Mouse (Mus musculus): ENCODE results near the gene Slc1a5. TPM values are rescaled to one million over a fixed set of nuclear protein-coding genes. Genes with fewer than 3 reads are reported as not detected.

Slc1a5 gene
- polyA plus RNA-seq, 1 experiment from 2014 or later, result 9.6 TPM

GRCm38 (mm10) chr7:16812505-16812904 is 31.4 kb downstream of the Slc1a5 start:
- Histone ChIP-seq H3K9ac (ENCODE audit: low read depth, low read length) (no peak overlapping the region), H3K4me1 (ENCODE audit: control insufficient read depth, insufficient read depth, low read depth, low read length) (peaks cover 30% of the 10 kb centered on the region), H3K4me3 (ENCODE audit: low read length) (no peak overlapping the region), H3K27ac (ENCODE audit: low read depth, low read length) (no peak overlapping the region), H3K4me2 (ENCODE audit: low read length) (no peak overlapping the region), H3K27me3 (replicated peaks; ENCODE audit: control insufficient read depth, insufficient read depth, low read length) (no peaks in the 10 kb centered on the region), H3K9me3 (ENCODE audit: control insufficient read depth, low read length) (no peaks in the 10 kb centered on the region), H3K36me3 (ENCODE audit: control insufficient read depth, insufficient read depth, low read length) (peaks cover 5% of the 10 kb centered on the region; the same call in 1 of the 2 replicates)
- no peak for ATAC-seq
- 66% methylated on average over 2 of the region's 2 CpGs for WGBS

DNA sequence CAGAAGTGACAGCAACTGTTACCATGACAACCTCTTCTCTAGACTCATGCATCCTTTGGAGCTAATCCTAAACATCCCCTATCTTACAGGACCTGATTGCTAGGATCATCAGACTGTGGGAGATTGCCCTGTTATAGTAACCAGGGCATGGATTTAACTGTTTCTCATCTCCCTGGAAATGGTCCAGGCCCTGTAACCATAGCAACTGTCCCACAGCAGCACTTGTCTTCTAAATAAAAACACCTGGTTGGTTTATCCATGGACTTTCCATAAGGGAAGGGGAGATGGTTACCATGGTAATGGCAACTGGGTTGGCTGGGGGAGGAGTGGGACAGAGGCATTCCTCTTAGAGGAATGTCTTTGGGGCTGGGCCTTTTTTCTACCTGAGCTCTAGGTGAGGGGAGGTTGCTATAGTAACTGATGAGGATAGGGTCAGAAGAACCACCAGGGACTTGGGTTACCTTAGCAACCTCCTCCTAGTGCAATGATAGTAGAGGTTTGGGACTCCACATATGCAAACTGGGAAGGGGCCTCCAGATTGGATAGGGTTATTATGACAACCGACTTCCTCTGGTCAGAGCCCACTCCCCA is 34.3 kb downstream of the Slc1a5 start, which contains the start of gene Strn4:
Gene Strn4, plus strand, starts transcription at position 539 of the 591 bp plus-strand sequence.
- ATAC-seq, result peak; percentile 83
- WGBS, result 0% methylated on average over 1 of the region's 1 CpGs
- H3K9me3 ChIP-seq (ENCODE audit: control insufficient read depth, low read length), result no peaks in the 10 kb centered on the region
- no peaks in the 10 kb centered on the region for H3K27me3 ChIP-seq (replicated peaks; ENCODE audit: control insufficient read depth, insufficient read depth, low read length)
- peak within 1 kb of the TSS; percentile 83 for H3K4me2 ChIP-seq (ENCODE audit: low read length)
- H3K36me3 ChIP-seq (ENCODE audit: control insufficient read depth, insufficient read depth, low read length), result no peaks in the 10 kb centered on the region
- peak within 1 kb of the TSS; percentile 82 for H3K4me3 ChIP-seq (ENCODE audit: low read length)
- peak within 1 kb of the TSS; percentile 99 for H3K27ac ChIP-seq (ENCODE audit: low read depth, low read length)
- H3K9ac ChIP-seq (ENCODE audit: low read depth, low read length), result peak within 1 kb of the TSS; percentile 99
- peaks cover 55% of the 10 kb centered on the region for H3K4me1 ChIP-seq (ENCODE audit: control insufficient read depth, insufficient read depth, low read depth, low read length)

DNA sequence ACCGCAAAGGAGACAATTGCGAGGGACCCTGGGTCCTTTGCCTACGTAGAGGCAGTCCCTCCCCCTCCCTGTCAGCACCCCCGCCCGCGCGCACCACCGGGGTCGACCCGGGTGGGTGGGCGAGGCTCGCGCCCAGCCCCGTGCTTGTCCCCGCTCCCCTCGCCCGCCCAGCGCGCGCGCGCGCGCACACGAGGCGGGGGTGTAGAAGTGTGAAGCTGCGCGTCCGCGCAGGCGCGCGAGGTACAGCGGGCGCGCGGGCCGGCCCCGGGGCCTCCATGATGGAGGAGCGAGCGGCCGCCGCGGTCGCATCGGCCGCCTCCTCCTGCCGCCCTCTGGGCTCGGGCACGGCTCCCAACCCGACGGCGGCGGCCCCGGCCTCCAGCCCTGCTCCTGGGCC is 34.9 kb downstream of the Slc1a5 start:
- H3K4me2 ChIP-seq (ENCODE audit: low read length), result peak overlapping the region; percentile 83
- ATAC-seq, result peak; percentile 66
- H3K9me3 ChIP-seq (ENCODE audit: control insufficient read depth, low read length), result no peaks in the 10 kb centered on the region
- WGBS, result under 1% methylated on average over 46 of the region's 55 CpGs
- H3K4me1 ChIP-seq (ENCODE audit: control insufficient read depth, insufficient read depth, low read depth, low read length), result peaks cover 61% of the 10 kb centered on the region
- no peaks in the 10 kb centered on the region for H3K27me3 ChIP-seq (replicated peaks; ENCODE audit: control insufficient read depth, insufficient read depth, low read length)
- H3K9ac ChIP-seq (ENCODE audit: low read depth, low read length), result peak overlapping the region; percentile 99
- H3K4me3 ChIP-seq (ENCODE audit: low read length), result peak overlapping the region; percentile 82
- peak overlapping the region; percentile 99 for H3K27ac ChIP-seq (ENCODE audit: low read depth, low read length)
- H3K36me3 ChIP-seq (ENCODE audit: control insufficient read depth, insufficient read depth, low read length), result no peaks in the 10 kb centered on the region

- no peaks in the 10 kb centered on the region for H3K9me3 ChIP-seq (ENCODE audit: control insufficient read depth, low read length)
- peak within 1 kb of the TSS; percentile 83 for H3K4me2 ChIP-seq (ENCODE audit: low read length)
- 1% methylated on average over 29 of the region's 64 CpGs for WGBS
- ATAC-seq, result peak; percentile 34
- peaks cover 61% of the 10 kb centered on the region for H3K4me1 ChIP-seq (ENCODE audit: control insufficient read depth, insufficient read depth, low read depth, low read length)
- no peaks in the 10 kb centered on the region for H3K27me3 ChIP-seq (replicated peaks; ENCODE audit: control insufficient read depth, insufficient read depth, low read length)
- H3K36me3 ChIP-seq (ENCODE audit: control insufficient read depth, insufficient read depth, low read length), result no peaks in the 10 kb centered on the region
- peak within 1 kb of the TSS; percentile 99 for H3K9ac ChIP-seq (ENCODE audit: low read depth, low read length)
- H3K27ac ChIP-seq (ENCODE audit: low read depth, low read length), result peak within 1 kb of the TSS; percentile 99
- H3K4me3 ChIP-seq (ENCODE audit: low read length), result peak within 1 kb of the TSS; percentile 82
These were observed 35.5 kb downstream of the Slc1a5 start, which contains the start of gene Fkrp for GRCm38 (mm10) chr7:16816475-16817122. Gene Fkrp, minus strand, starts transcription at chr7:16816732.

DNA sequence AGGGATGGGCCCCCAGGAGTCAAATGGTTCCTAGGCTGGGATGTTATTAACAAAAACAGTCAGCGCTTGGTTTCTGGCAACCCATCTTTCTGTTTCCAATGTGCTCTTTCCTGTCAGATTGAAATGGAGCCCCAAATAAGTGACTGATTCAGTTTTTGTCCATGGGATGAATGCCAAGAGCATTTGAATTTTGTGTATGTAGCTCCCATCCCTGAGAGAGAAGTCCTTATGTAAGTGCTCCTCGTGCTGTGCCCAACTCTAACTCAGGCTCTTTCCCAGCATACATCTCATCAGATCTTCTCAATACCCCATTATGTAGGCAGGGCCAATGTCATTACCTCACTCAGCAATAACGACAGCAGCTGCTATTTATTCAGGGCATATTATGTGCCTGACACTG is 36.6 kb downstream of the Slc1a5 start:
- peaks cover 64% of the 10 kb centered on the region for H3K4me1 ChIP-seq (ENCODE audit: control insufficient read depth, insufficient read depth, low read depth, low read length)
- H3K4me3 ChIP-seq (ENCODE audit: low read length), result peak overlapping the region; percentile 82
- no peaks in the 10 kb centered on the region for H3K36me3 ChIP-seq (ENCODE audit: control insufficient read depth, insufficient read depth, low read length)
- H3K9ac ChIP-seq (ENCODE audit: low read depth, low read length), result peak overlapping the region; percentile 99
- H3K4me2 ChIP-seq (ENCODE audit: low read length), result peak overlapping the region; percentile 83
- H3K27me3 ChIP-seq (replicated peaks; ENCODE audit: control insufficient read depth, insufficient read depth, low read length), result no peaks in the 10 kb centered on the region
- WGBS, result 27% methylated on average over 3 of the region's 3 CpGs
- H3K27ac ChIP-seq (ENCODE audit: low read depth, low read length), result peak overlapping the region; percentile 99; the same call in 1 of the 2 replicates
- no peak for ATAC-seq
- H3K9me3 ChIP-seq (ENCODE audit: control insufficient read depth, low read length), result no peaks in the 10 kb centered on the region

DNA sequence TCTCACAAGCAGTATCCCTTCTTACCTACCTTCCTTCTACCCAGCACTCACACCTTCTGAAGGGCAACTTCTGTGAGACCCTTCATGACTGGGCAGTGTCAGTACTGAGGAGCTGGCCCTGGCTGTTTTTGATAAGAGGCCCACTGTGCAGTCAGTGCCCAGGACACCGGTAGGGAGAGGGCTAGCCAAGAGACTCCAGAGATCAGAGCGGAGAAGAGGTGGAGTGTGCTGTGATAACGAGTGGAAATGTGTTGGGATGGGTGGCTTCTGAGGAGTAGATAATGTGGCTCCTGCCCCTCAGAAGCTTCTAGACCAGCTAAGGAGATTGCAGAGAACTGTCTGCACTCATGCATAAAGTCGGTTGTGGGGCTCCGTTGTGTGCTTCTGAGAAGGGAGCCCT is 38.7 kb downstream of the Slc1a5 start:
- ATAC-seq, result no peak
- H3K4me1 ChIP-seq (ENCODE audit: control insufficient read depth, insufficient read depth, low read depth, low read length), result peaks cover 64% of the 10 kb centered on the region
- no peaks in the 10 kb centered on the region for H3K27me3 ChIP-seq (replicated peaks; ENCODE audit: control insufficient read depth, insufficient read depth, low read length)
- H3K9ac ChIP-seq (ENCODE audit: low read depth, low read length), result peak overlapping the region; percentile 18; the same call in 1 of the 2 replicates
- peaks cover 3% of the 10 kb centered on the region; the same call in 1 of the 2 replicates for H3K36me3 ChIP-seq (ENCODE audit: control insufficient read depth, insufficient read depth, low read length)
- peak overlapping the region; percentile 14; the same call in 1 of the 2 replicates for H3K4me2 ChIP-seq (ENCODE audit: low read length)
- no peak overlapping the region for H3K27ac ChIP-seq (ENCODE audit: low read depth, low read length)
- no peak overlapping the region for H3K4me3 ChIP-seq (ENCODE audit: low read length)
- WGBS, result 73% methylated on average over 5 of the region's 5 CpGs
- no peaks in the 10 kb centered on the region for H3K9me3 ChIP-seq (ENCODE audit: control insufficient read depth, low read length)

GRCm38 (mm10) chr7:16820271-16820763 is 39.2 kb downstream of the Slc1a5 start:
- 69% methylated on average over 5 of the region's 5 CpGs for WGBS
- H3K36me3 ChIP-seq (ENCODE audit: control insufficient read depth, insufficient read depth, low read length), result peaks cover 5% of the 10 kb centered on the region
- peaks cover 59% of the 10 kb centered on the region for H3K4me1 ChIP-seq (ENCODE audit: control insufficient read depth, insufficient read depth, low read depth, low read length)

GRCm38 (mm10) chr7:16821091-16821490 is 40.0 kb downstream of the Slc1a5 start:
- H3K27me3 ChIP-seq (replicated peaks; ENCODE audit: control insufficient read depth, insufficient read depth, low read length), result no peaks in the 10 kb centered on the region
- no peak for ATAC-seq
- 38% methylated on average over 3 of the region's 3 CpGs for WGBS
- peak overlapping the region; percentile 6; the same call in 1 of the 2 replicates for H3K4me2 ChIP-seq (ENCODE audit: low read length)
- no peak overlapping the region for H3K4me3 ChIP-seq (ENCODE audit: low read length)
- H3K9ac ChIP-seq (ENCODE audit: low read depth, low read length), result no peak overlapping the region; the same call in 1 of the 2 replicates
- peaks cover 53% of the 10 kb centered on the region for H3K4me1 ChIP-seq (ENCODE audit: control insufficient read depth, insufficient read depth, low read depth, low read length)
- no peaks in the 10 kb centered on the region for H3K9me3 ChIP-seq (ENCODE audit: control insufficient read depth, low read length)
- H3K27ac ChIP-seq (ENCODE audit: low read depth, low read length), result no peak overlapping the region
- peaks cover 12% of the 10 kb centered on the region for H3K36me3 ChIP-seq (ENCODE audit: control insufficient read depth, insufficient read depth, low read length)

More at GRCm38 (mm10) chr7:16820271-16820763, 39.2 kb downstream of the Slc1a5 start:
- Histone ChIP-seq H3K9ac (ENCODE audit: low read depth, low read length) (no peak overlapping the region), H3K4me3 (ENCODE audit: low read length) (no peak overlapping the region), H3K27ac (ENCODE audit: low read depth, low read length) (no peak overlapping the region), H3K27me3 (replicated peaks; ENCODE audit: control insufficient read depth, insufficient read depth, low read length) (no peaks in the 10 kb centered on the region), H3K9me3 (ENCODE audit: control insufficient read depth, low read length) (no peaks in the 10 kb centered on the region), H3K4me2 (ENCODE audit: low read length) (no peak overlapping the region)
- no peak for ATAC-seq

GRCm38 (mm10) chr7:16821669-16822101 is 40.5 kb downstream of the Slc1a5 start:
- WGBS, result 54% methylated on average over 4 of the region's 4 CpGs
- Histone ChIP-seq H3K4me3 (ENCODE audit: low read length) (no peak overlapping the region), H3K9ac (ENCODE audit: low read depth, low read length) (no peak overlapping the region), H3K4me1 (ENCODE audit: control insufficient read depth, insufficient read depth, low read depth, low read length) (peaks cover 53% of the 10 kb centered on the region), H3K4me2 (ENCODE audit: low read length) (no peak overlapping the region; the same call in 1 of the 2 replicates), H3K36me3 (ENCODE audit: control insufficient read depth, insufficient read depth, low read length) (peaks cover 18% of the 10 kb centered on the region), H3K27ac (ENCODE audit: low read depth, low read length) (peak overlapping the region; percentile 31; the same call in 1 of the 2 replicates), H3K27me3 (replicated peaks; ENCODE audit: control insufficient read depth, insufficient read depth, low read length) (no peaks in the 10 kb centered on the region), H3K9me3 (ENCODE audit: control insufficient read depth, low read length) (no peaks in the 10 kb centered on the region)
- no peak for ATAC-seq

Data from hindbrain, embryonic 16.5 days (tissue).